Mouse (Mus musculus) brown adipose tissue, adult 24 weeks (tissue): ENCODE measurements around the gene Wrap53. TPM values are rescaled to one million over a fixed set of nuclear protein-coding genes. Genes with fewer than 3 reads are reported as not detected.
A peak's percentile ranks its signal among the peaks of the same experiment; 100 is the strongest.
"Not testable (repeated sequence)": the region's sequence is repeated elsewhere in the genome, so short reads cannot be mapped to it uniquely, and the experiment has no call there.

Source experiments
- H3K27ac ChIP-seq: fragments of 200-500 bp; replicated peaks from 2 replicates; pipeline ENCODE4 v1.5.1; 2012; ENCODE audit warnings: low read depth, mild to moderate bottlenecking, low read length
- H3K4me1 ChIP-seq: fragments of 200-500 bp; 2 replicates; pipeline ENCODE4 v1.6.1; 2012; ENCODE audit warnings: low read length, mixed read lengths; ENCODE audit not compliant: control insufficient read depth, insufficient read depth, insufficient read length
- H3K4me3 ChIP-seq: fragments of 200-500 bp; 2 replicates; pipeline ENCODE4 v1.5.1; 2012; ENCODE audit warnings: low read depth, mild to moderate bottlenecking, low read length, moderate library complexity; ENCODE audit not compliant: insufficient read depth
- polyA plus RNA-seq: library from polyadenylated mRNA; stranded (reverse); fragments of >200 nt; gene quantifications from 2 replicates; pipeline ENCODE4 v1.2.4, GENCODE M21; 2012; ENCODE audit not compliant: missing spikeins, insufficient read depth, insufficient read length

Wrap53 gene
- polyA plus RNA-seq, 1 experiment = 10.9 TPM

- Histone ChIP-seq H3K4me1 (no peaks in the 10 kb centered on the region; the same call in 1 of the 2 replicates), H3K27ac (no peak overlapping the region), H3K4me3 (no peak overlapping the region)
Measured at GRCm38 (mm10) chr11:69543598-69543997, 36.5 kb downstream of the Wrap53 start.

- H3K27ac ChIP-seq, H3K4me1 ChIP-seq, H3K4me3 ChIP-seq: not testable (repeated sequence)
Measured at GRCm38 (mm10) chr11:69541741-69542140, 38.3 kb downstream of the Wrap53 start.

- Histone ChIP-seq H3K27ac (no peak overlapping the region), H3K4me3 (no peak overlapping the region), H3K4me1 (no peaks in the 10 kb centered on the region)
Measured at GRCm38 (mm10) chr11:69540700-69541099, 39.4 kb downstream of the Wrap53 start.

DNA sequence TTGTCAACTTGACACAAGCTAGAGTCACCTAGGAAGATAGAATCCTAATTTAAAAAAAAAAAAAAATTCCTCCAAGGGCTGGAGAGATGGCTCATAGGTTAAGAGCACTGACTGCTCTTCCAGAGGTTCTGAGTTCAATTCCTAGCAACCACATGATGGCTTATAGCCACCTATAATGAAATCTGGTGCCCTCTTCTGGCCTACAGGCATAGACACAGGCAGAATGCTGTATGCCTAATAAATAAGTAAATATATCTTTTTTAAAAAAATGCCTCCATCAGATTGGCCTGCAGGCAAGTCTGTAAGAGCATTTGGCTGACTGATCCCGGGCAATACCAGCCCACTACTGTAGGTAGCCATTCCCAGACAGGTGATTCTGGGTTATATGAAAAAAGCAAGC lies 45.1 kb downstream of the Wrap53 start:
- H3K27ac ChIP-seq = no peak overlapping the region

GRCm38 (mm10) chr11:69532480-69533150 lies 47.4 kb downstream of the Wrap53 start:
- H3K27ac ChIP-seq = no peak overlapping the region
- no peak overlapping the region for H3K4me3 ChIP-seq
- no peaks in the 10 kb centered on the region for H3K4me1 ChIP-seq

More for the DNA sequence above, 45.1 kb downstream of the Wrap53 start:
- H3K4me3 ChIP-seq = no peak overlapping the region
- no peaks in the 10 kb centered on the region for H3K4me1 ChIP-seq

DNA sequence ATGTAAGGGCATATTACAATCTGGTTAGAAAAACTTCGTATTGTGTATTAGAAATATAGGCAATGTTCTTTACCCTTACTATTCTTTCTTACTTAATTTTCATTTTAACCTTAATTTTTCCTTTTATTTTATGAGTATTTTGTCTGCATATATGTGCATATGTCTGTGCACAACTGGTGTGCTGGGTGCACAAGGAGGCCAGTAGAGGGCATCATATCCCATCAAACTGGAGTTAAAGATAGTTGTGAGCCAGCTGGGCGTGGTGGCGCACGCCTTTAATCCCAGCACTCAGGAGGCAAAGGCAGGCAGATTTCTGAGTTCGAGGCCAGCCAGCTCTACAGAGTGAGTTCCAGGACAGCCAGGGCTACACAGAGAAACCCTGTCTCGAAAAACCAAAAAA lies 49.3 kb downstream of the Wrap53 start:
- not testable (repeated sequence) for H3K27ac ChIP-seq, H3K4me3 ChIP-seq, H3K4me1 ChIP-seq

GRCm38 (mm10) chr11:69530281-69530680 lies 49.8 kb downstream of the Wrap53 start:
- H3K4me1 ChIP-seq, H3K4me3 ChIP-seq, H3K27ac ChIP-seq: not testable (repeated sequence)

DNA sequence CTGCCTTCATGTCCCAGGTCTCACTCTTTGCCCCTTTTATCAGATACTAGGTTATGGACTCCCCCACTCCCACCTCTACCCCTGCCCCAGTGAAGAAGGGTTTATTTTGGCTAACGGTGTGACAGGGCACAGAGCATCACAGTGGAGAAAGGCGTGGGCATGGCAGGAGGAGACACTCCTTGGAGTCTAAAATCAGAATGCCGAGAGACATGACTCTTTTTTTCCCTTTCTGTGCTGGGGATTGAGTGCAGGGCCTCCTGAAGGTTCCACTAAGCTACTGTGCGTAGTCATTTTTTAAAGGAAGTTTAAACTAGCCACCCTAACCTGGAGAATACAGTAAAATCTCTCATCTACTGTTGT lies 52.0 kb downstream of the Wrap53 start:
- H3K4me1 ChIP-seq = no peaks in the 10 kb centered on the region
- H3K4me3 ChIP-seq = no peak overlapping the region
- no peak overlapping the region for H3K27ac ChIP-seq

- H3K27ac ChIP-seq = no peak overlapping the region
- no peaks in the 10 kb centered on the region for H3K4me1 ChIP-seq
- H3K4me3 ChIP-seq = no peak overlapping the region
Measured at GRCm38 (mm10) chr11:69527098-69528030, 52.7 kb downstream of the Wrap53 start.

DNA sequence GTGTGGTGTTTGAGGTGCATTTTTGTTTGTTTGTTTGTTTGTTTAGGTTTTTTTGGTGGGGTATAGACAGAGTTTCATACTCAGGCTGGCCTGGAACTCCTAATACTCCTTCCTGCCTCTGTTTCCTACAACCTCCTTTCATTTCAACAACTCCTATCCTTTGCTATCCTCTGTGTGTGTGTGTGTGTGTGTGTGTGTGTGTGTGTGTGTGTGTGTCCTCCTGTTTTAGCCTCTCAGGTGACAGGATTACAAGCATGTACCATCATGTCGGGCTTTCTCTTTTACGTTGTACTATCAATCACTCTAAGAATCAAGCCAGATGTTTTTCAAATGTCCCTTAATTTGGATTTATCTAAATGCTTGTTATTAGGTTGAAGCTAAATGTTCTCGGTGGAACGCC lies 53.4 kb downstream of the Wrap53 start:
- Histone ChIP-seq H3K27ac (no peak overlapping the region), H3K4me3 (no peak overlapping the region)

DNA sequence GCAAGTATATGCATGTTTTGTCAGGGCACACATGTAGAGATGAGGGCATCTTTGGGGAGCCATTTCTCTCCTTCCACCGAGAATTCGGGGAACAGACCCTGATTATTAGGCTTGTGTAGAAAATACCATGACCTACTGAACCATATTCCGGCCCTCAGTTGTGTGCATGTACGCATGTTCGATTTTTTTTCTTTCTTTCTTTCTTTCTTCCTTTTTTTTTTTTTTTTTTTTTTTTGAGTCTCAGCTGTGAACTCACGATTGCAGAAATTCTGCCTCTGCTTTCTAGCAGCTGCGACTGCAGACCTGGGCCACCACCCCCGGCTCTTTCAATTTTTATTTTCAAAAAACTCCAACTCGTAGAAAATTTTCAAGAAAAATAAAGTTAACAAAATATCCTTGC lies 54.4 kb downstream of the Wrap53 start:
- Histone ChIP-seq H3K4me1 (peaks cover under 1% of the 10 kb centered on the region; the same call in 1 of the 2 replicates), H3K27ac (no peak overlapping the region), H3K4me3 (no peak overlapping the region)

More for the DNA sequence above, 53.4 kb downstream of the Wrap53 start:
- no peaks in the 10 kb centered on the region for H3K4me1 ChIP-seq

DNA sequence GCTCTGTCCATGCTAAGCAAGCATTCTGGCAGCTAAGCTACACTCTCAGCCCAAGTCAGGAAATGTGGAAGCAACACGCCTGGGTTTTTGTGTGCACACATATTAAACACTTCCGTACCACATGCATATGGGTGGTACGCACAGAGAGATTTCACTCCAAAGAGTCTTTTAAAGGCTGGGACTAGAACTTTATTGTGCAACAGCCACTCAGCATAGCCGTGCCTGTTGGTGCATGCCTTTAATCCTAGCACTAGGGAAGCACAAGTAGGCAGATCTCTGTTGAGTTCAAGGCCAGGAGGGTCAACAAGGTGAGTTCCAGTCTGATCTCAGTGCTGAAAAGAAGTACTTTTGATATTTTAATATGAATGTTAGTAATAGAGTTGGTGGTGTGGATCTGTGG lies 56.4 kb downstream of the Wrap53 start:
- H3K4me1 ChIP-seq = peaks cover 9% of the 10 kb centered on the region
- H3K27ac ChIP-seq = no peak overlapping the region
- no peak overlapping the region for H3K4me3 ChIP-seq

DNA sequence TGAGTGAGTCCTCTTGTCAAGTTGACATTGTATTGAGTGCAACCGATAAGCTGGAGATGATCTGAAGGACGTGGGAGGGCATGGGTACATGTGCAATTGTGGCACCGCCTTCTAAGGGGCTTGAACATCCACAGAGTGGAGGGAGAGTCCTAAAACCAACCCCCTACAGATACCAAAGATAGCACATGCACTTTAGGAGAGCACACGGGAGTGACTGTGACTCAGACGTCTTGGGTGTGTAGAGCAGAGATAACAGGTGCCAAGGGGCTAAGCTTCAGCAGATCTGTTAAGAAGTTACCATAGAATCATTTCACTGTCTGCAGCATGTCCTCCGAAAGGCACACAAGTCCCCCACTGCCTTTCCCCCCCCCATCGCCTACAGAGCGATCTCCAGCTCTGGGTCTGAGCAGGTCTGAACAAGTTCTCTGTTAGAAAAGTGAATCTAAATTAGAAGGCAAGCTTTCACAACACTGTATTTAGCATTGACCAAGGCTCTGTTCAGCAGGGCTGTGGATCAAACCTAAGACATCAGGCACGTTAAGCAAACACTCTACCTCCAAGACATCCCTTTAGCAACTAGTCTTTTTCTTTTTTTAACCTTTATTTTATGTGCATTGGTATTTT lies 58.4 kb downstream of the Wrap53 start:
- Histone ChIP-seq H3K4me3 (no peak overlapping the region), H3K4me1 (peaks cover 9% of the 10 kb centered on the region), H3K27ac (no peak overlapping the region)

- Histone ChIP-seq H3K27ac (no peak overlapping the region), H3K4me1 (peaks cover 9% of the 10 kb centered on the region), H3K4me3 (peak overlapping the region; percentile 6; the same call in 1 of the 2 replicates)
Measured at GRCm38 (mm10) chr11:69519976-69520375, 60.1 kb downstream of the Wrap53 start.

GRCm38 (mm10) chr11:69516661-69517060 lies 63.4 kb downstream of the Wrap53 start:
- no peak overlapping the region for H3K27ac ChIP-seq
- H3K4me1 ChIP-seq = peaks cover 9% of the 10 kb centered on the region
- 0 out of 2 replicates have a peak overlapping the region, but pooled peaks have one; percentile 0 for H3K4me3 ChIP-seq
